Mouse (Mus musculus) liver, adult 2 months (tissue): ENCODE data around the gene Ehbp1. TPM values are rescaled to one million over a fixed set of nuclear protein-coding genes. Genes with fewer than 3 reads are reported as not detected.

ENCODE experiments used
- DNase-seq: peaks from one replicate; pipeline ENCODE4 v3.0.0-alpha.2; 2011; ENCODE audit warnings: low read depth, low spot score; ENCODE audit errors: extremely low read depth
- H3K27ac ChIP-seq: fragments of 200-500 bp; replicated peaks from 2 replicates; pipeline ENCODE4 v1.5.1; 2012; ENCODE audit warnings: low read depth, mild to moderate bottlenecking, control low read depth, inconsistent platforms, low read length; ENCODE audit not compliant: insufficient read depth
- H3K27me3 ChIP-seq: fragments of 200-500 bp; 2 replicates; pipeline ENCODE4 v1.6.1; 2012; ENCODE audit warnings: mild to moderate bottlenecking, moderate library complexity, low read length, inconsistent platforms; ENCODE audit not compliant: control insufficient read depth, insufficient read depth
- H3K36me3 ChIP-seq: fragments of 200-500 bp; 2 replicates; pipeline ENCODE4 v1.6.1; 2012; ENCODE audit warnings: low read length, inconsistent platforms; ENCODE audit not compliant: control insufficient read depth, insufficient read depth
- H3K4me1 ChIP-seq: fragments of 200-500 bp; 2 replicates; pipeline ENCODE4 v1.6.1; 2011; ENCODE audit warnings: low read length; ENCODE audit not compliant: control insufficient read depth, insufficient read depth
- H3K4me3 ChIP-seq: fragments of 200-500 bp; 2 replicates; pipeline ENCODE4 v1.5.1; 2011; ENCODE audit warnings: low read depth, mild to moderate bottlenecking, control low read depth, low read length, moderate library complexity; ENCODE audit not compliant: insufficient read depth
- H3K79me2 ChIP-seq: fragments of 200-500 bp; 2 replicates; pipeline ENCODE4 v1.6.1; 2012; ENCODE audit warnings: inconsistent platforms, mild to moderate bottlenecking, low read length, moderate library complexity; ENCODE audit not compliant: control insufficient read depth, insufficient read depth
- H3K9ac ChIP-seq: fragments of 200-500 bp; 2 replicates; pipeline ENCODE4 v1.6.1; 2012; ENCODE audit warnings: low read depth, mild to moderate bottlenecking, control low read depth, inconsistent platforms, low read length
- CTCF ChIP-seq: fragments of 200-500 bp; IDR thresholded peaks from 2 replicates; pipeline ENCODE4 v1.5.1; 2011; ENCODE audit warnings: low read depth, low read length, control low read depth
- POLR2A ChIP-seq: fragments of 200-500 bp; IDR thresholded peaks from 2 replicates; pipeline ENCODE4 v1.6.1; 2011; ENCODE audit warnings: low read length, control low read depth; ENCODE audit not compliant: insufficient read depth; ENCODE audit errors: extremely low read depth
- WGBS: fragments of 180-500 bp; shearing (Covaris S2); methylation state at CpG from one replicate; pipeline ENCODE4 v1.1.7; 2018; 5-methylcytosine and 5-hydroxymethylcytosine counted together
- polyA plus RNA-seq: library from polyadenylated mRNA; depleted of rRNA; stranded (reverse); fragments of >200 nt; gene quantifications from 2 replicates; pipeline ENCODE4 v1.2.3, GENCODE M21; 2012
- total RNA-seq: library from RNA; depleted of rRNA; stranded (reverse); fragments of >200 nt; gene quantifications from 2 replicates; pipeline ENCODE4 v1.2.3, GENCODE M21; 2014

The Ehbp1 gene
- total and polyA plus RNA-seq, 2 experiments: 1.3 to 9.5 TPM

DNA sequence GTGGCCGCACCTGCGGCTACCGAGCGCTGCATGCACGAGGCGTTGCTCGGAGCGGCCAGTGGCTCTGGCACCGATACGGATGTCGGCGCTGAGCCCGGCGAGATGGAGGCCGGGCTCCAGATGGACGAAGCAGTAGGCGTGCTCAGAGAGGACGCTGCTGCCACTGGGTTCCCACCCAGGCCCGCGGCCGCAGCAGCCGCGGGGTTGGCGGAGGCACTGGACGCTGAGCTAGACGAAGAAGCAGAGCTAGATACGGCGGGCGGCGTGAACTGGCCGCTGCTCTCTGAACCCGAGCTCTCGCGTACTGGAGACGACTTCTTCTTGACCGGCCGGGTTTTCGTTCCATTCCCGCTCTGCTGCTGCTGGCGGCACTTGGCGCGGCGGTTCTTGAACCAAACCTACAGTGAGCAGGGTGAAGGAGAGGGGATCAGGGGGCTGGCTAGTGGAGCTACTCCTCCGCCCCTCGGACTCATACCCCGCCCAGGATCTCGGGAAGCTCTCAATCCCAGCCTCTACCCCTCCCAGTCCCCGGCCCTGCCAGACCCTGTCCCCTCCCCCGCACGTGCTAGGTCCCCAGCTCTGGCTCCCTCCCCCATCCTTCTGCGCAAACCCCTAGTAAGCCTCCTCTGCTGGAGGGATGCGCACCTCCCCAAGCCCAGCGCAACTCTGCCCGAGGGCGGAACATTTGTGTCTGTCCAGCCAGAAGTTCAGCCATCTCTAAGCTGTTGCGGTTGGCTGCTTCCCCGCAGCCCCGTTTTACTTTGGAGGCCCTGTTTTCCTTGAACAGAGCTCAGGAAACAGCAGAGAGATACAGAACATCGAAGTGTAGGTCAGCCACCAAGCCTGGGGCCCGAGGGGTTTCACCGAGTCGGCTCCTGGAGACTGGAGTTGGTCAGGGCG, 345.2 kb downstream of the Ehbp1 start:
- Histone ChIP-seq H3K27me3 (peaks cover 54% of the 10 kb centered on the region), H3K9ac (no peak overlapping the region), H3K36me3 (no peaks in the 10 kb centered on the region), H3K4me1 (no peaks in the 10 kb centered on the region; the same call in 1 of the 2 replicates), H3K79me2 (no peaks in the 10 kb centered on the region), H3K27ac (no peak overlapping the region), H3K4me3 (no peak overlapping the region; the same call in 1 of the 2 replicates)
- TF ChIP-seq CTCF (no peak), POLR2A (no peak)
- DNase-seq: no peak
- 3% methylated on average over 63 of the region's 63 CpGs for WGBS

DNA sequence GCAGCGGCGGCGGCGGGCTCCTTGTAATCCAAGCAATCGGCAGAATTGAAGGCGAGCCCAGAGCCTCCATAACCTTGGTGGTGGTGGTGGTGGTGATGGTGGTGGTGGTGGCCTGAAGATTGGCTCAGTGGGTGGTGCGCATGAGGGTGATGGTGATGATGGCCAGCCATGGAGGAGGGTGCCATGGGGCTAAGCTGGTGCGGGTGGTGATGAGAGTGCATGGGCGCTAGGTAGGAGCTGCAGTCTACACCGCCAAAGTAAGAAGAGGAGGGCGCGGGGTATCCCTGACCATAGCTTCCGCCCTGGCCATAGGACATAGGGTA, 345.8 kb downstream of the Ehbp1 start:
- H3K27ac ChIP-seq: no peak overlapping the region
- H3K9ac ChIP-seq: no peak overlapping the region
- H3K4me1 ChIP-seq: no peaks in the 10 kb centered on the region; the same call in 1 of the 2 replicates
- no peak for DNase-seq
- peaks cover 51% of the 10 kb centered on the region for H3K27me3 ChIP-seq
- no peak overlapping the region for H3K4me3 ChIP-seq
- no peaks in the 10 kb centered on the region for H3K36me3 ChIP-seq
- no peak for TF ChIP-seq CTCF
- TF ChIP-seq POLR2A: no peak
- H3K79me2 ChIP-seq: no peaks in the 10 kb centered on the region
- 8% methylated on average over 13 of the region's 13 CpGs for WGBS

DNA sequence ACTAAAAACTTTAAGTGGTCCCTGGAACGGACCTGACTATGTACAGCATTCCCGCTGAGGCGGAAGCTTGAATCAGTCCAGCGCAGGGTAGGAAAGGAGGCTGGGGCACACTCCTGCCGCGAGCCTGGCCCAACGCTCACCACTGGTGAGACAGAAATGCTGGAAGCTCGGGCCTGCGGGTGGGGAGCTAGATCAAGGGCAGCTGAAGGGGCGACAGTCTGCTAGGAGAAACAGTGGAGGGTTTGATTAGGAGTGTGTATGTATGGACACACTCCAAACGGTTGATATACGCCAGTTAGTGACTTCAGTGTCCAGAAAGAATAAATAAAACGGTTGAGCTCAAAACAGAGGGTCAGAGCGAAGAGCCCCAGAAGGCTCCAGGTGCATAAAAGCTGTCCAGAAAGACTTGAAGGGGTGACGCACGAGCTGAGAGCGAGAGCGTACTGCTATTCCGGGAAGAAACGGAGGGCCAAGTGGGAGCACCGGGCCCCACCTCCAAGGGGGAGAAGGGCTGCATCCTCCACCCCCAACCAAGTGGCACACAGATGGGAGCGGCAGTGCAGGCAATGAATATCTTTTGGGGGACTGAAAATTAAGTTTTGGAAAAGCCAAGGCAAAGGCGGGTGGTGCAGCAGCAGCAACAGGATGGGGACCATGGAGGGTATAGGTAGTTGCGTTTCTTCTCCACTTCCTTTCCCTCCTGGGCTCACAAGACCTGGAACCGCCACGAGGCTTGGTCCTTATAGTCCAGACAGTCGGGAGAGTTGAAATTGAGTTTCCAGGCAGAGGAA, 346.4 kb downstream of the Ehbp1 start:
- Histone ChIP-seq H3K36me3 (no peaks in the 10 kb centered on the region), H3K79me2 (no peaks in the 10 kb centered on the region), H3K27me3 (peaks cover 47% of the 10 kb centered on the region), H3K27ac (no peak overlapping the region), H3K4me1 (no peaks in the 10 kb centered on the region; the same call in 1 of the 2 replicates), H3K4me3 (no peak overlapping the region), H3K9ac (no peak overlapping the region)
- DNase-seq: no peak
- TF ChIP-seq POLR2A: no peak
- no peak for TF ChIP-seq CTCF
- 7% methylated on average over 27 of the region's 27 CpGs for WGBS

DNA sequence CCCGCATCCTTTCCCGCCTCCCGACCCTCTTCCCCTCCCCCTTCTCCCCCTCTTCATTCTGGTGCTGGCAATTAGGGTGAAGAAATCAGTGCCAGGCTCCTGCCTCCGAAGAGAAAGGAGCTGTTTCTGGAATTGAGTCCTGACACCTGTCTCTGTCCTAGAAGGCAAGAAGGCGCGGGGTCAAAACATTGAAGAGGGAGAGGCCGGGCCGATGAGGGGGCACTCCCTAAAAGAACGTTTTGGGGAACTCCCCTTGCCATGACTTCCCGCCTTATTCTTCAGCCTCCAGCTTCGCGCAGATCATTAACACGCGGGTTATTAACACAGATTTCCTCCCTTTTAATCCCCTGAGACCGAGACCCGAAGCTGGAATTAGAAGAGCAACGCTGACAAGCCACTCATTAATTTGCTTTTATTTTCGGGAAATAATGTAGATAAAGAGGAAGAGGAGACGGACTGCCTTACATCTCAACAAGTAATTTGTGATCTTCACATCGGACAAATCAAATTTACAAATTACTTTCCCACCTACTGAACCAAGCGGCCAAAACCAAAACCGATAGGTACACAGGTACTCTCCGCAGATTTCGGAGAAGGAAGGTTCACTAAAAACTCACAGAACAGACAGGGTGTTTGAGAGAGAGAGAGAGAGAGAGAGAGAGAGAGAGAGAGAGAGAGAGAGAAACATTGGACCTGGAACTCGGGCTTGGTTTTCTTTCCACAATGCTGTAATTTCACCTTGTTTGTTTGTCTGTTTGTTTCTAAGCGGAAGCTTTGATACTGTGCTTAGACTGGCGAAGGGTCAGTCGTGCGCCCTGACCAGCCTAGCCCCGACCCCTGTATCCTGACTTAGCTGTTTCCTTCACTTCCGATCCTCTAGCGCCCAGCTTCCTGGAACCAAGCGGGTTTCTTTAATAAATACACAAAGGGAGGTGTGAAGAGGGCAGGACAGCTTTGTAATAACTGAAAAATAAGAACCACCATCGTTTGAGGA, 347.4 kb downstream of the Ehbp1 start:
- no peaks in the 10 kb centered on the region for H3K36me3 ChIP-seq
- no peak overlapping the region for H3K9ac ChIP-seq
- no peak overlapping the region for H3K4me3 ChIP-seq
- H3K27me3 ChIP-seq: peaks cover 44% of the 10 kb centered on the region
- WGBS: 5% methylated on average over 34 of the region's 34 CpGs
- H3K4me1 ChIP-seq: no peaks in the 10 kb centered on the region; the same call in 1 of the 2 replicates
- no peak overlapping the region for H3K27ac ChIP-seq
- no peak for DNase-seq
- TF ChIP-seq POLR2A: no peak
- TF ChIP-seq CTCF: no peak
- H3K79me2 ChIP-seq: no peaks in the 10 kb centered on the region
